Mouse (Mus musculus): ENCODE measurements around the gene Gm42715. TPM values are rescaled to one million over a fixed set of nuclear protein-coding genes. Genes with fewer than 3 reads are reported as not detected.

The Gm42715 gene
- polyA plus RNA-seq, 3 experiments from 2014 or later = 22.6 to 29.7 (median 25.3) TPM

Other genes with a start within 250 kb of the Gm42715 start
- 10 to 100 TPM; 19.4 to 45.4 (median 28.6) TPM for gene Sephs2, start 245.5 kb upstream of the Gm42715 start, polyA plus RNA-seq (2017; shearing (Covaris generic))
- gene Itgal, start 223.3 kb upstream of the Gm42715 start, polyA plus RNA-seq (2017; shearing (Covaris generic)) = 100 to 1,000 TPM; 201 to 247 (median 214) TPM
- gene Zfp768, start 174.0 kb upstream of the Gm42715 start, polyA plus RNA-seq (2017; shearing (Covaris generic)) = under 1 TPM in 1 of 3 experiments, not detected in 2; 0.28 TPM
- 10 to 100 TPM in 2 of 3 experiments, 1 to 10 TPM in 1; 9.9 to 11.0 (median 10.6) TPM for gene Zfp747, start 143.5 kb upstream of the Gm42715 start, polyA plus RNA-seq (2017; shearing (Covaris generic))
- gene 9130019O22Rik, start 132.4 kb upstream of the Gm42715 start, polyA plus RNA-seq (2017; shearing (Covaris generic)) = 1 to 10 TPM; 4.8 to 8.8 (median 6.5) TPM
- 1 to 10 TPM; 4.0 to 7.8 (median 5.4) TPM for gene E430018J23Rik, start 126.0 kb upstream of the Gm42715 start, polyA plus RNA-seq (2017; shearing (Covaris generic))
- 1 to 10 TPM; 3.6 to 7.5 (median 6.1) TPM for gene Zfp764, start 112.8 kb upstream of the Gm42715 start, polyA plus RNA-seq (2017; shearing (Covaris generic))
- 10 to 100 TPM; 15.5 to 20.4 (median 16.4) TPM for gene Zfp688, start 97.5 kb upstream of the Gm42715 start, polyA plus RNA-seq (2017; shearing (Covaris generic))
- 1 to 10 TPM; 4.3 to 5.0 (median 4.7) TPM for gene Zfp689, start 70.4 kb upstream of the Gm42715 start, polyA plus RNA-seq (2017; shearing (Covaris generic))
- 100 to 1,000 TPM; 151 to 194 (median 184) TPM for gene Prr14, start 60.0 kb upstream of the Gm42715 start, polyA plus RNA-seq (2017; shearing (Covaris generic))
- gene Fbrs, start 40.4 kb upstream of the Gm42715 start, polyA plus RNA-seq (2017; shearing (Covaris generic)) = 10 to 100 TPM; 17.7 to 30.0 (median 19.5) TPM
- 10 to 100 TPM in 1 of 3 experiments, 1 to 10 TPM in 2; 6.2 to 19.0 (median 9.0) TPM for gene Srcap, start 7.6 kb upstream of the Gm42715 start, polyA plus RNA-seq (2017; shearing (Covaris generic))
- gene Tmem265, start 41.8 kb downstream of the Gm42715 start, polyA plus RNA-seq (2017; shearing (Covaris generic)) = 10 to 100 TPM; 30.0 to 46.0 (median 34.3) TPM
- 100 to 1,000 TPM in 1 of 3 experiments, 10 to 100 TPM in 2; 75.0 to 116 (median 93.2) TPM for gene Phkg2, start 53.8 kb downstream of the Gm42715 start, polyA plus RNA-seq (2017; shearing (Covaris generic))
- gene Ccdc189, start 69.0 kb downstream of the Gm42715 start, polyA plus RNA-seq (2017; shearing (Covaris generic)) = 1 to 10 TPM in 1 of 3 experiments, under 1 TPM in 2; 0.21 to 1.3 (median 0.72) TPM
- 10 to 100 TPM; 24.0 to 30.6 (median 29.7) TPM for gene Rnf40, start 69.2 kb downstream of the Gm42715 start, polyA plus RNA-seq (2017; shearing (Covaris generic))
- under 1 TPM in 2 of 3 experiments, not detected in 1; 0.74 to 0.92 TPM for gene Zfp629, start 96.2 kb downstream of the Gm42715 start, polyA plus RNA-seq (2017; shearing (Covaris generic))
- 10 to 100 TPM in 1 of 3 experiments, 1 to 10 TPM in 2; 3.2 to 10.9 (median 4.9) TPM for gene Bcl7c, start 189.3 kb downstream of the Gm42715 start, polyA plus RNA-seq (2017; shearing (Covaris generic))
- gene Ctf1, start 193.2 kb downstream of the Gm42715 start, polyA plus RNA-seq (2017; shearing (Covaris generic)) = not detected
- gene Ctf2, start 212.6 kb downstream of the Gm42715 start, polyA plus RNA-seq (2017; shearing (Covaris generic)) = not detected
- under 1 TPM; 0.31 to 0.87 (median 0.84) TPM for gene Fbxl19, start 225.0 kb downstream of the Gm42715 start, polyA plus RNA-seq (2017; shearing (Covaris generic))